Mouse (Mus musculus) kidney, adult 18-20 months (tissue): ENCODE measurements at regions not wholly inside any gene's neighbourhood (a gene's known extent, or its start where the extent isn't known, plus 50 kb on each side); places are given as distances from the start of the nearest gene placed in this dataset.
"Not testable (repeated sequence)": the region's sequence is repeated elsewhere in the genome, so short reads cannot be mapped to it uniquely, and the experiment has no call there.

Experiments used
- DNase-seq: peaks from one replicate; pipeline ENCODE4 v3.0.0; 2021

- DNase-seq, result no peak
These were observed 214.4 kb downstream of the Trim29 start for GRCm38 (mm10) chr9:43524947-43525565.

GRCm38 (mm10) chr9:43532187-43532586, 211.6 kb upstream of the Nectin1 start:
- DNase-seq, result no peak

- DNase-seq, result no peak
These were observed 207.8 kb upstream of the Nectin1 start for GRCm38 (mm10) chr9:43535967-43536366.

GRCm38 (mm10) chr9:43537121-43537520, 206.7 kb upstream of the Nectin1 start:
- no peak for DNase-seq

GRCm38 (mm10) chr9:43540131-43540530, 203.7 kb upstream of the Nectin1 start:
- DNase-seq, result no peak

- DNase-seq, result peak; percentile 55
These were observed 202.6 kb upstream of the Nectin1 start for GRCm38 (mm10) chr9:43541234-43541633.

- DNase-seq, result no peak
These were observed 201.6 kb upstream of the Nectin1 start for GRCm38 (mm10) chr9:43542077-43542654.

GRCm38 (mm10) chr9:43545081-43545565, 198.7 kb upstream of the Nectin1 start:
- DNase-seq, result no peak

GRCm38 (mm10) chr9:43548883-43549282, 194.9 kb upstream of the Nectin1 start:
- DNase-seq, result no peak

- no peak for DNase-seq
These were observed 194.5 kb upstream of the Nectin1 start for GRCm38 (mm10) chr9:43549293-43549692.

- DNase-seq, result not testable (repeated sequence)
These were observed 191.0 kb upstream of the Nectin1 start for GRCm38 (mm10) chr9:43552758-43553157.

- no peak for DNase-seq
These were observed 181.8 kb upstream of the Nectin1 start for GRCm38 (mm10) chr9:43562016-43562415.

- DNase-seq, result no peak
These were observed 179.4 kb upstream of the Nectin1 start for GRCm38 (mm10) chr9:43564239-43564906.

GRCm38 (mm10) chr9:43568851-43569250, 174.9 kb upstream of the Nectin1 start:
- DNase-seq, result no peak

- DNase-seq, result no peak
These were observed 172.7 kb upstream of the Nectin1 start for GRCm38 (mm10) chr9:43571086-43571485.

- DNase-seq, result no peak
These were observed 168.1 kb upstream of the Nectin1 start for GRCm38 (mm10) chr9:43575659-43576058.

- no peak for DNase-seq
These were observed 163.1 kb upstream of the Nectin1 start for GRCm38 (mm10) chr9:43580653-43581052.

GRCm38 (mm10) chr9:43585616-43586015, 158.2 kb upstream of the Nectin1 start:
- DNase-seq, result no peak

- DNase-seq, result no peak
These were observed 150.5 kb upstream of the Nectin1 start for GRCm38 (mm10) chr9:43593236-43593635.

GRCm38 (mm10) chr9:43594814-43595213, 149.0 kb upstream of the Nectin1 start:
- no peak for DNase-seq

- DNase-seq, result no peak
These were observed 148.3 kb upstream of the Nectin1 start for GRCm38 (mm10) chr9:43595461-43595860.

GRCm38 (mm10) chr9:43600396-43600795, 143.4 kb upstream of the Nectin1 start:
- DNase-seq, result no peak

- no peak for DNase-seq
These were observed 126.2 kb upstream of the Nectin1 start for GRCm38 (mm10) chr9:43617632-43618031.

GRCm38 (mm10) chr9:43627558-43627957, 116.2 kb upstream of the Nectin1 start:
- DNase-seq, result no peak
